Mouse (Mus musculus): ENCODE results near the gene F2r.

DNA sequence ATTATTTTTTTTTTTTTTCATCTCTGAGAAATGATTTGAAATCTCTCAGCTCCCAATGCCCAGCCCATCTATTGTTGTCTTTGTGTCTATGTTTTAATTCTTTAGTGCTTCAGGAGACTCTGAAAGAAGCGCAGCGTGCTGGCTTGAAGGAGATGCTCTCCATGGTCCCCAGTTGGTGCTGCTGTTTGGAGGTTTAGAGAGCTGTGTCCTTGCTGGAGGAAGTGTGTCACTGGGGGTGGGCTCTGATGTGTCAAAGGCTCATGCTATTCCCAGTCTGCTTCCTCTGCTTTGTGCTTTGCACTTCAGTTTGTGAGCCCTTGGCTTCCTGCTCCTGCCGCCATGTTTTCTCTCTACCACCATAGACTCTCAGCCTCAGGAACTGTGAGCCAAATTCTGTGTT, 50.0 kb downstream of the F2r start:
- TF ChIP-seq POLR2A (IDR thresholded peaks at IDR 0.05; ENCODE audit: insufficient read length, low read depth) (no peak), TCF12 (IDR thresholded peaks at IDR 0.05; ENCODE audit: insufficient read depth, poor library complexity, severe bottlenecking) (no peak), USF1 (IDR thresholded peaks at IDR 0.05; ENCODE audit: low read depth) (no peak)

All from myocyte (in vitro differentiated cells).